Comparison of ENCODE assay signal across 10 mouse cellular contexts in genomic region chr15:83678089-83678488, GRCm38 (mm10). TPM values are rescaled to one million over a fixed set of nuclear protein-coding genes. Genes with fewer than 3 reads are reported as not detected.
DNase-seq lines count a peak whose midpoint lies in the region; ATAC-seq and TF ChIP-seq lines count a peak whose summit lies in the region.
"Had no signal": no experiment of that assay in that cellular context is flagged by ENCODE, and none has a peak within 500 bp of the region (broad histone marks: within the 10 kb centered on the region; RNA-seq: fewer than 3 reads in every experiment).

No protein-coding gene starts in this region.

- H3K27ac ChIP-seq in lung, postnatal 0 days (ENCODE audit: low read length), result no peak overlapping the region
- H3K27ac ChIP-seq in embryonic facial prominence, embryonic 13.5 days, result peak overlapping the region; percentile 81
- peak overlapping the region; percentile 90 for H3K27ac ChIP-seq in limb, embryonic 10.5 days
- H3K27ac ChIP-seq in neural tube, embryonic 15.5 days (replicated peaks), result no peak overlapping the region
- no peak overlapping the region for H3K27ac ChIP-seq in liver, embryonic 11.5 days (ENCODE audit: low read depth, low read length)

- no peak overlapping the region for H3K4me2 ChIP-seq in lung, postnatal 0 days (replicated peaks; ENCODE audit: low read depth, low read length)
- peak overlapping the region; percentile 39 for H3K4me2 ChIP-seq in embryonic facial prominence, embryonic 13.5 days
- peak overlapping the region; percentile 17; the same call in 1 of the 2 replicates for H3K4me2 ChIP-seq in neural tube, embryonic 15.5 days
- H3K4me2 ChIP-seq in liver, embryonic 11.5 days, result no peak overlapping the region

- H3K9me3 ChIP-seq in lung, postnatal 0 days (ENCODE audit: low read length), result no peaks in the 10 kb centered on the region
- no peaks in the 10 kb centered on the region for H3K9me3 ChIP-seq in embryonic facial prominence, embryonic 13.5 days
- no peaks in the 10 kb centered on the region for H3K9me3 ChIP-seq in limb, embryonic 10.5 days (replicated peaks)
- no peaks in the 10 kb centered on the region for H3K9me3 ChIP-seq in neural tube, embryonic 15.5 days (replicated peaks)
- H3K9me3 ChIP-seq in liver, embryonic 11.5 days (ENCODE audit: control insufficient read depth, low read length), result no peaks in the 10 kb centered on the region

- ATAC-seq in lung, postnatal 0 days, result no peak
- peak; percentile 38; the same call in 1 of the 2 replicates for ATAC-seq in embryonic facial prominence, embryonic 13.5 days (ENCODE audit: insufficient number of reproducible peaks, insufficient read depth, low FRiP score, low TSS enrichment, low read depth)
- ATAC-seq in neural tube, embryonic 15.5 days (ENCODE audit: low FRiP score), result no peak
- no peak for ATAC-seq in liver, embryonic 11.5 days (replicated peaks; ENCODE audit: low FRiP score)
- ATAC-seq: liver, postnatal 0 days had no signal

- no peak overlapping the region for H3K9ac ChIP-seq in lung, postnatal 0 days (replicated peaks; ENCODE audit: low read depth)
- H3K9ac ChIP-seq in embryonic facial prominence, embryonic 13.5 days, result no peak overlapping the region
- no peak overlapping the region for H3K9ac ChIP-seq in neural tube, embryonic 15.5 days (replicated peaks)
- H3K9ac ChIP-seq in liver, embryonic 11.5 days (ENCODE audit: low read depth, low read length), result no peak overlapping the region
- H3K9ac ChIP-seq: liver, postnatal 0 days had no signal

- peaks cover 3% of the 10 kb centered on the region; the same call in 1 of the 2 replicates for H3K4me1 ChIP-seq in lung, postnatal 0 days (ENCODE audit: insufficient read depth, low read depth, low read length)
- H3K4me1 ChIP-seq in embryonic facial prominence, embryonic 13.5 days, result peaks cover 65% of the 10 kb centered on the region
- H3K4me1 ChIP-seq in limb, embryonic 10.5 days, result peaks cover 98% of the 10 kb centered on the region
- peaks cover 18% of the 10 kb centered on the region for H3K4me1 ChIP-seq in neural tube, embryonic 15.5 days
- H3K4me1 ChIP-seq in liver, embryonic 11.5 days (replicated peaks; ENCODE audit: control insufficient read depth, insufficient read depth, low read length), result no peaks in the 10 kb centered on the region

- no peaks in the 10 kb centered on the region for H3K27me3 ChIP-seq in lung, postnatal 0 days (replicated peaks; ENCODE audit: insufficient read depth, low read length)
- H3K27me3 ChIP-seq in embryonic facial prominence, embryonic 13.5 days, result peaks cover 26% of the 10 kb centered on the region
- peaks cover 5% of the 10 kb centered on the region; the same call in 1 of the 2 replicates for H3K27me3 ChIP-seq in limb, embryonic 10.5 days (ENCODE audit: low read depth, poor library complexity, severe bottlenecking)
- peaks cover 16% of the 10 kb centered on the region; the same call in 1 of the 2 replicates for H3K27me3 ChIP-seq in neural tube, embryonic 15.5 days (replicated peaks)
- H3K27me3 ChIP-seq in liver, embryonic 11.5 days (replicated peaks; ENCODE audit: control insufficient read depth, insufficient read depth, low read length), result peaks cover 13% of the 10 kb centered on the region

- DNase-seq in lung, postnatal 0 days (ENCODE audit: low spot score), result peak; percentile 23
- DNase-seq in lung, postnatal 36 days, result no peak
- DNase-seq in limb, embryonic 10.5 days (ENCODE audit: low spot score), result peak; percentile 78
- DNase-seq in liver, embryonic 11.5 days (ENCODE audit: low spot score), result no peak
- no peak for DNase-seq in thymus, postnatal 10 days (ENCODE audit: low spot score in 2 of 2)
- no peak for DNase-seq in frontal cortex, postnatal 36 days (ENCODE audit: low spot score in 2 of 2)
- DNase-seq: kidney, adult 18-20 months; liver, postnatal 0 days had no signal

- no peak for TF ChIP-seq EP300 in lung, postnatal 0 days (IDR thresholded peaks at IDR 0.05)

- 27% methylated on average over 7 of the region's 7 CpGs for WGBS in lung, postnatal 0 days
- 5% methylated on average over 7 of the region's 7 CpGs for WGBS in embryonic facial prominence, embryonic 13.5 days
- WGBS in limb, embryonic 10.5 days, result 5% methylated on average over 7 of the region's 7 CpGs
- 14% methylated on average over 7 of the region's 7 CpGs for WGBS in neural tube, embryonic 15.5 days
- 21% methylated on average over 7 of the region's 7 CpGs for WGBS in liver, embryonic 11.5 days

- no peak overlapping the region for H3K4me3 ChIP-seq in lung, postnatal 0 days (ENCODE audit: low read depth, low read length)
- H3K4me3 ChIP-seq in embryonic facial prominence, embryonic 13.5 days, result no peak overlapping the region
- peak overlapping the region; percentile 43 for H3K4me3 ChIP-seq in limb, embryonic 10.5 days
- H3K4me3 ChIP-seq in neural tube, embryonic 15.5 days (replicated peaks), result no peak overlapping the region
- H3K4me3 ChIP-seq in liver, embryonic 11.5 days (ENCODE audit: low read depth, low read length), result no peak overlapping the region

- H3K36me3 ChIP-seq in lung, postnatal 0 days (ENCODE audit: insufficient read depth, low read length), result no peaks in the 10 kb centered on the region
- 0 out of 2 replicates have a peak, but pooled peaks cover 1% of the 10 kb centered on the region for H3K36me3 ChIP-seq in embryonic facial prominence, embryonic 13.5 days
- H3K36me3 ChIP-seq in limb, embryonic 10.5 days, result peaks cover 40% of the 10 kb centered on the region
- H3K36me3 ChIP-seq in neural tube, embryonic 15.5 days, result no peaks in the 10 kb centered on the region
- H3K36me3 ChIP-seq in liver, embryonic 11.5 days (ENCODE audit: control insufficient read depth, insufficient read depth, low read length), result no peaks in the 10 kb centered on the region

- no peak for TF ChIP-seq CTCF in lung, postnatal 0 days (IDR thresholded peaks at IDR 0.05)

RNA-seq across cellular contexts. Expression of gene Scube1, which starts 46.7 kb away (rescaled TPM):
- 1.6 and 1.9 TPM in 2 replicates for polyA plus RNA-seq in lung, postnatal 0 days (2015; fragmentation: Nextera tagmentation; extraction: Ambion mirVana)
- 22.9 and 24.1 TPM in 2 replicates for polyA plus RNA-seq in embryonic facial prominence, embryonic 13.5 days (2015; fragmentation: Nextera tagmentation; extraction: Ambion mirVana)
- polyA plus RNA-seq in limb, embryonic 10.5 days (2016; fragmentation: Nextera tagmentation; extraction: Ambion mirVana), result 124 TPM in 2 replicates
- polyA plus RNA-seq in neural tube, embryonic 15.5 days (2015; fragmentation: Nextera tagmentation; extraction: Ambion mirVana), result 9.1 and 10.4 TPM in 2 replicates
- 2.5 and 4.0 TPM in 2 replicates for polyA plus RNA-seq in liver, embryonic 11.5 days (2014; fragmentation: Nextera tagmentation; extraction: Ambion mirVana)

Comparison
In these comparisons a context has a peak if more than half of its experiments do, and no peak if none do; other contexts are left out.
1. DNase-seq: peak in lung, postnatal 0 days (single experiment) and limb, embryonic 10.5 days (single experiment); none in lung, postnatal 36 days (single experiment), liver, embryonic 11.5 days (single experiment), thymus, postnatal 10 days (0 of 2) and frontal cortex, postnatal 36 days (0 of 2).
2. H3K27ac ChIP-seq: peak in embryonic facial prominence, embryonic 13.5 days (single experiment) and limb, embryonic 10.5 days (single experiment); none in lung, postnatal 0 days (single experiment), neural tube, embryonic 15.5 days (single experiment) and liver, embryonic 11.5 days (single experiment).
3. H3K4me2 ChIP-seq: peak in embryonic facial prominence, embryonic 13.5 days (single experiment) and neural tube, embryonic 15.5 days (single experiment); none in lung, postnatal 0 days (single experiment) and liver, embryonic 11.5 days (single experiment).